Mouse (Mus musculus): ENCODE results near the gene Cdc6.

DNA sequence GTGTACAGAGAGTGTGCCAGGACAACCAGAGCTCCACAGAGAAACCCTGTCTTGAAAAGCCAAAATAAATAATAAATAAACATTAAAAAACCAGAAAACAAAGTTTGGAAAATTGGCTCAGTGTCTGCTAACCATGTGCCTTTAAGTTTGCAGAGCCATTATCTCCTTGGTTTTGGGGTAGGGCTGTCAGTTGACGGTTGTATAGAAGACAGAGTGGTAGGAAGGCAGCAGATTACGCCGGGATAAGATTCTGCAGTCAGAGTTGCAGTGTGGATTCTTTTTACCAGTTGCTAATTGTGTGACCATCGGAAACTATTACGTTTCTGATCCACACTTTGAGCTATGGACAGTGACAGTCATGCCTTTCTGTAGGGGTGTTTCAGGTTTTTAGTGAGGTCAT lies 17.6 kb upstream of the Cdc6 start:
- TF ChIP-seq TAL1 (IDR thresholded peaks at IDR 0.05; ENCODE audit: low read length) (no peak), GATA1 (IDR thresholded peaks at IDR 0.05; ENCODE audit: low read length) (no peak)

All from erythroblast, embryonic 14.5 days (primary cell).